Mouse (Mus musculus): ENCODE measurements around the gene Ptn. TPM values are rescaled to one million over a fixed set of nuclear protein-coding genes. Genes with fewer than 3 reads are reported as not detected.

Ptn gene
- polyA plus RNA-seq, 1 experiment, result 0.94 TPM

DNA sequence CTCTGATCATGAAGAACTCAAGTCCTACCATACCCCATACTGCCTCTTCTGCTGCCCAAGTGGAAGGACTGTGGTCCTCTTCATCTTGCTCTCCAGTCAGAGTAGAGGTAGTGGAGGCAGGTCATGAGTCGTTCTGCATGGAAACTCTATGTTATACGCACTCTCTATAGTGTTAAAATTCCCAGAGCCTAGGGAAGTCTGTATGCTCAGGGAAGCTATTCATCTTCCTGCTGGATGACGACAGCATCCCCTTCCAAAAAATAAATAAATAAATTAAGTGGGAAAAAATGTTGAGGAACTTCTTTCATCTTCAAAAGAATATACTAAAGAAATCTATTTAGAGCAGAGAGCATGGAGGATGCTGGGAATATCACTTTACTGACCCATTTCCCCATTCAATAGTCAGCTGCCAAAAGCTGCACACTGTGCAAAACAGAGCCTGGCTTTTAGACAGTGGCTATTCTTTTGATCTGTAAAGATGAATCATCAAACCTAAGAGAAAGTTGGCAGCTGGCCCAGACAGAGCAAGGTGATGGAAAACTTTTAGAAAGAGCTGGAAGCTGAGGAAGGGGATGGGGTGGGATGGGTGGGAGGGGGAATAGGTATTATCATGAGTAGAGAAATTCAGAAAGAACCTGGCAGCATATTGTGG lies 84.4 kb downstream of the Ptn start:
- Histone ChIP-seq H3K27ac (ENCODE audit: control insufficient read depth, insufficient read depth, low read depth, low read length) (no peak overlapping the region), H3K4me1 (ENCODE audit: control insufficient read depth, insufficient read depth, low read length) (no peaks in the 10 kb centered on the region), H3K27me3 (ENCODE audit: control insufficient read depth, insufficient read depth, low read length) (no peaks in the 10 kb centered on the region), H3K4me3 (ENCODE audit: control insufficient read depth, low read depth, low read length) (no peak overlapping the region), H3K36me3 (ENCODE audit: control insufficient read depth, insufficient read depth, low read length) (no peaks in the 10 kb centered on the region)
- TF ChIP-seq CTCF (IDR thresholded peaks at IDR 0.05; ENCODE audit: control insufficient read depth, insufficient read depth, insufficient replicate concordance, low read depth, low read length) (no peak), POLR2A (IDR thresholded peaks at IDR 0.05; ENCODE audit: control insufficient read depth, low read depth, low read length) (no peak)

DNA sequence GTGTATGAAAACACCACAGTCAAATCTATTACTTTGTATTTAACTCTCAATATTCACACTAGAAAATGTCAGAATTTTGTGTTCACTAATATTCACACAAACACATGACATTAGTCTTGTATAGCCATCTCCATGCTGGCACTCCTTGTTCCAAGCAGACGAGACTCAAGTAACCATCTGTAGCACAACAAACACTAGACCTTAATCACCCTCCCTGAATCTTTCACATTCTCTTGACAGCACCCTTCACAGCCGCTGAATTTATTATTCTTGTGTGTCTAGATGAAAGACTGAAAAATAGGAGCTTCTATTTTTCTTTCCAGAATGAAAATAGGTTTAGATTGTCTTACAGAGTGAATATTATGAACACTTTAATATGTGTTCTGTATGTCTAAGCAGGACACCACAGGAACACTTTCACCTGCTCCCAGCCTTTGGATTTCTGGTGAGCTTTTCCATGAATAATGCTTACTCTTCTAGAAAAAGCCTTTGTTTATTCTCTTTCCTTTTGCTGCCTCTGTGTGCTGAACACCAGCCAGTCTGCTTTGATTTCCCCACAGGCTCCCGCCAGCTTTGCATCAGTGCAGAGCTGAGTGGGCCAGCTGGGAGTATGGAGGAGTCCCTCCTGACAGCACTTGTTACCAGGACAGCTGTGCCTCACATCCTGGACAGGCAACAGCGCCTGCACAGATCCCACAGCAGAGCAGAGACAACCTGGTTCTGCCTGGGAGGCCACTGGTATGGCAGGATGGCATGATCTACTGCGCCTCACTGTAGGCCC lies 87.1 kb downstream of the Ptn start:
- no peak overlapping the region for H3K4me3 ChIP-seq (ENCODE audit: control insufficient read depth, low read depth, low read length)
- H3K27ac ChIP-seq (ENCODE audit: control insufficient read depth, insufficient read depth, low read depth, low read length), result no peak overlapping the region
- no peak for TF ChIP-seq CTCF (IDR thresholded peaks at IDR 0.05; ENCODE audit: control insufficient read depth, insufficient read depth, insufficient replicate concordance, low read depth, low read length)
- no peak for TF ChIP-seq POLR2A (IDR thresholded peaks at IDR 0.05; ENCODE audit: control insufficient read depth, low read depth, low read length)
- no peaks in the 10 kb centered on the region for H3K4me1 ChIP-seq (ENCODE audit: control insufficient read depth, insufficient read depth, low read length)
- H3K27me3 ChIP-seq (ENCODE audit: control insufficient read depth, insufficient read depth, low read length), result no peaks in the 10 kb centered on the region
- H3K36me3 ChIP-seq (ENCODE audit: control insufficient read depth, insufficient read depth, low read length), result no peaks in the 10 kb centered on the region

GRCm38 (mm10) chr6:36713329-36713728 lies 96.7 kb downstream of the Ptn start:
- no peak for TF ChIP-seq POLR2A (IDR thresholded peaks at IDR 0.05; ENCODE audit: control insufficient read depth, low read depth, low read length)
- H3K27me3 ChIP-seq (ENCODE audit: control insufficient read depth, insufficient read depth, low read length), result no peaks in the 10 kb centered on the region
- H3K4me3 ChIP-seq (ENCODE audit: control insufficient read depth, low read depth, low read length), result no peak overlapping the region
- H3K27ac ChIP-seq (ENCODE audit: control insufficient read depth, insufficient read depth, low read depth, low read length), result no peak overlapping the region
- no peaks in the 10 kb centered on the region for H3K4me1 ChIP-seq (ENCODE audit: control insufficient read depth, insufficient read depth, low read length)
- no peaks in the 10 kb centered on the region for H3K36me3 ChIP-seq (ENCODE audit: control insufficient read depth, insufficient read depth, low read length)

DNA sequence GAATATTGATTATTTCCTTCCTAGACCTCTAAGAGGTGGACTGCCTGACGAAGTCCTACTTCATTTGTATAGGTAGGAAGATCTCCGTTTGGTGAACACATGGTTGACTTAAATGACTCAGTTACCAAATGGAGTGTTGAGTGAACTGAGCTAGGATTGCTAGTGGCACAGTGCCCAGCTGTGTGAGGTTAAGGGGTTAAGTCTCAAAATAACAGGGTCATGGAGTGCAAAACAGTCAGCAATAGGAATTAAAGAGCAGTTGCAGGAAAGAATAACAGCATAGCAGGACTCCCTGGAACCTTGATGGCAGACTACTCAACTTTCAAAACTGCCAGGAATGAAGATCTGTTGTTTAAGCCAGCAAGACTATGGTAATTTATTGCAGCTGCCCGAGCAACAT lies 114.5 kb downstream of the Ptn start:
- H3K4me1 ChIP-seq (ENCODE audit: control insufficient read depth, insufficient read depth, low read length), result no peaks in the 10 kb centered on the region
- H3K4me3 ChIP-seq (ENCODE audit: control insufficient read depth, low read depth, low read length), result no peak overlapping the region
- no peaks in the 10 kb centered on the region for H3K36me3 ChIP-seq (ENCODE audit: control insufficient read depth, insufficient read depth, low read length)
- H3K27ac ChIP-seq (ENCODE audit: control insufficient read depth, insufficient read depth, low read depth, low read length), result no peak overlapping the region
- H3K27me3 ChIP-seq (ENCODE audit: control insufficient read depth, insufficient read depth, low read length), result no peaks in the 10 kb centered on the region
- TF ChIP-seq CTCF (IDR thresholded peaks at IDR 0.05; ENCODE audit: control insufficient read depth, insufficient read depth, insufficient replicate concordance, low read depth, low read length), result no peak

- H3K27me3 ChIP-seq (ENCODE audit: control insufficient read depth, insufficient read depth, low read length), result no peaks in the 10 kb centered on the region
Observed at GRCm38 (mm10) chr6:36691497-36691896, 118.5 kb downstream of the Ptn start.

DNA sequence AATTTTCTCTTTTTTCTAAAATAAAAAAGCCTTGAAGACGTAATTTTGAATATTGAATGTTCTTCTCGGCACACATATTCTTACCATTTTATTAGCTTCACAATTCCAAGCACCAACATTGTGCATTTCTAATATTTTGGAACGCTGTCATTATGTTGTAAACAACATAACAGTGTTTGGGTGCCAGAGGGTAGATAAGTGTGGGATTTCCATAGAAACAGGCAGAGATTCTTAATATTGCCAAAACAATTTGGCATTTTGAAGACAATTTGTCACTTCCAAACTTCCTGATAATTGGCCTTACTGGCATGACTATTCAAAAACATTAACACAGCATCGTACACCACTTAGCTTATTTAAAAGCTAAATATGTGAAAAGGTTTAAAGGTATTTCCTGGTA lies 119.1 kb downstream of the Ptn start:
- TF ChIP-seq CTCF (IDR thresholded peaks at IDR 0.05; ENCODE audit: control insufficient read depth, insufficient read depth, insufficient replicate concordance, low read depth, low read length) (no peak), POLR2A (IDR thresholded peaks at IDR 0.05; ENCODE audit: control insufficient read depth, low read depth, low read length) (no peak)
- no peaks in the 10 kb centered on the region for H3K36me3 ChIP-seq (ENCODE audit: control insufficient read depth, insufficient read depth, low read length)
- H3K27ac ChIP-seq (ENCODE audit: control insufficient read depth, insufficient read depth, low read depth, low read length), result no peak overlapping the region
- H3K4me1 ChIP-seq (ENCODE audit: control insufficient read depth, insufficient read depth, low read length), result no peaks in the 10 kb centered on the region
- H3K4me3 ChIP-seq (ENCODE audit: control insufficient read depth, low read depth, low read length), result no peak overlapping the region
- no peaks in the 10 kb centered on the region for H3K27me3 ChIP-seq (ENCODE audit: control insufficient read depth, insufficient read depth, low read length)

More at GRCm38 (mm10) chr6:36691497-36691896, 118.5 kb downstream of the Ptn start:
- Histone ChIP-seq H3K4me3 (ENCODE audit: control insufficient read depth, low read depth, low read length) (no peak overlapping the region), H3K27ac (ENCODE audit: control insufficient read depth, insufficient read depth, low read depth, low read length) (no peak overlapping the region), H3K36me3 (ENCODE audit: control insufficient read depth, insufficient read depth, low read length) (no peaks in the 10 kb centered on the region), H3K4me1 (ENCODE audit: control insufficient read depth, insufficient read depth, low read length) (no peaks in the 10 kb centered on the region)
- no peak for TF ChIP-seq CTCF (IDR thresholded peaks at IDR 0.05; ENCODE audit: control insufficient read depth, insufficient read depth, insufficient replicate concordance, low read depth, low read length)
- no peak for TF ChIP-seq POLR2A (IDR thresholded peaks at IDR 0.05; ENCODE audit: control insufficient read depth, low read depth, low read length)

DNA sequence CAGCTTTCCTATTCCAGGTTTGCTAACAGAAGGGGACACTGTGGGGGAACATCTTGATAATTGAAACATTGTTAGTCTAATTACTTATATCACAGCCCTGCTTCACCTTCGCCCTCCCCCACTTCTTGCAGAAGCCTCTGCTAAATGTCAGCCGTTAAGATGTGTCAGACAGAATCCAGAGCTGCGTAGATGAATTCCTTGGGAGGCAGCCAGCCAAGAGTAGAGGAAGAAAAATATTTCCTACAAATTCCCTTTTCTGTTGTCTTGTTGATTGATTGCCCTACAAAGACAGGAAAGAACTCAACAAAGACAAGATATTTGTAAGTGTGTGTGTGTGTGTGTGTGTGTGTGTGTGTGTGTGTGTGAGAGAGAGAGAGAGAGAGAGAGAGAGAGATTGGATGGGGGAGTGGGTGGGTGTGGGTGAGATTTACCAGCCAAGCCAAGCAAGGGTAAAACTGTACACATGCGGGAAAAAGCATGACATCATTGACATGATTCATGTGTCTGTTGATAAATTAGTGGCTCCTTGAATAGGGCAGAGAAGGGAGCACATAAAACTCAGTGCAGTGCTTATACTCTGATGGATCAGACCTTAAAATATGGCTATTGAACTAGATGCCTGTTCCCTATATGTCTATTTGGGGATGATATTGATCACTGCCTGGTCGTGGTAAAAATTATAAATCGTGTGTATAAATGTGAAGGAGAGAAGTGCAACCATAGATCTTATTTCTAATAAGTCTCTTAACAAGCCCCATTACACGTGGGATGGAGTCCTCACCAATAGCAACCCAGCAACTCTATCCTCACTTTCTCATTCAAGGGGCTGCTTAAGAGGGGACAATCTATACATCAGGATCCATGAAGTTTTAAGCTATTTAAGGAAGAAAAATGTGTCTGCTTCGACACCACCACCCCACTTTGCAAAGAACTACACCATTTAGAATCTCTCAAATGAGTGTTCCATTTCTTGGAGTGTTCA lies 133.0 kb downstream of the Ptn start:
- Histone ChIP-seq H3K36me3 (ENCODE audit: control insufficient read depth, insufficient read depth, low read length) (no peaks in the 10 kb centered on the region), H3K27ac (ENCODE audit: control insufficient read depth, insufficient read depth, low read depth, low read length) (no peak overlapping the region), H3K4me3 (ENCODE audit: control insufficient read depth, low read depth, low read length) (no peak overlapping the region), H3K4me1 (ENCODE audit: control insufficient read depth, insufficient read depth, low read length) (no peaks in the 10 kb centered on the region), H3K27me3 (ENCODE audit: control insufficient read depth, insufficient read depth, low read length) (no peaks in the 10 kb centered on the region)
- TF ChIP-seq CTCF (IDR thresholded peaks at IDR 0.05; ENCODE audit: control insufficient read depth, insufficient read depth, insufficient replicate concordance, low read depth, low read length), result no peak
- no peak for TF ChIP-seq POLR2A (IDR thresholded peaks at IDR 0.05; ENCODE audit: control insufficient read depth, low read depth, low read length)

Measured in testis, adult 2 months (tissue).